Mouse (Mus musculus): ENCODE measurements around the gene Kifc1. TPM values are rescaled to one million over a fixed set of nuclear protein-coding genes. Genes with fewer than 3 reads are reported as not detected.

Kifc1 gene
- total RNA-seq, 2 experiments from 2014 or later, result 0.23 to 0.33 TPM

- DNase-seq, result peak; percentile 24
- H3K4me3 ChIP-seq, result no peak overlapping the region
- peak; percentile 37 for TF ChIP-seq CTCF (IDR thresholded peaks at IDR 0.05)
- intact Hi-C loops (cut with DNase I), result no loop called here
- H3K27ac ChIP-seq, result no peak overlapping the region
Observed at GRCm38 (mm10) chr17:33926207-33926932, 35.9 kb upstream of the Kifc1 start.

GRCm38 (mm10) chr17:33925406-33926116, 35.1 kb upstream of the Kifc1 start:
- Histone ChIP-seq H3K4me3 (no peak overlapping the region), H3K27ac (no peak overlapping the region)
- TF ChIP-seq CTCF (IDR thresholded peaks at IDR 0.05), result no peak
- intact Hi-C loops (cut with DNase I), result no loop called here
- DNase-seq, result peak; percentile 19

- no peak for DNase-seq
- Histone ChIP-seq H3K4me3 (no peak overlapping the region), H3K27ac (no peak overlapping the region)
- intact Hi-C loops (cut with DNase I), result no loop called here
- peak; percentile 43 for TF ChIP-seq CTCF (IDR thresholded peaks at IDR 0.05)
Observed at GRCm38 (mm10) chr17:33924577-33925283, 34.3 kb upstream of the Kifc1 start.

GRCm38 (mm10) chr17:33921361-33921760, 30.9 kb upstream of the Kifc1 start:
- no peak overlapping the region for H3K27ac ChIP-seq
- no peak overlapping the region; the same call in none of the 2 replicates for H3K4me3 ChIP-seq
- intact Hi-C loops (cut with DNase I), result no loop called here
- no peak for TF ChIP-seq CTCF (IDR thresholded peaks at IDR 0.05)
- DNase-seq, result no peak

- Histone ChIP-seq H3K27ac (peak overlapping the region; percentile 89), H3K4me3 (peak overlapping the region; percentile 94)
- peak; percentile 87 for DNase-seq
- intact Hi-C loops (cut with DNase I), result no loop called here
- peak; percentile 88 for TF ChIP-seq CTCF (IDR thresholded peaks at IDR 0.05)
Observed at GRCm38 (mm10) chr17:33920282-33921097, 30.0 kb upstream of the Kifc1 start.

GRCm38 (mm10) chr17:33919351-33920281, 29.2 kb upstream of the Kifc1 start:
- DNase-seq, result peak; percentile 89
- H3K4me3 ChIP-seq, result peak overlapping the region; percentile 94
- peak overlapping the region; percentile 89 for H3K27ac ChIP-seq
- intact Hi-C loops (cut with DNase I), result no loop called here
- TF ChIP-seq CTCF (IDR thresholded peaks at IDR 0.05), result peak; percentile 46

- DNase-seq, result peak; percentile 78
- no peak for TF ChIP-seq CTCF (IDR thresholded peaks at IDR 0.05)
- intact Hi-C loops (cut with DNase I), result no loop called here
- H3K4me3 ChIP-seq, result peak overlapping the region; percentile 94
- H3K27ac ChIP-seq, result peak overlapping the region; percentile 89
Observed at GRCm38 (mm10) chr17:33918293-33919203, 28.1 kb upstream of the Kifc1 start.

GRCm38 (mm10) chr17:33917656-33918292, 27.3 kb upstream of the Kifc1 start:
- DNase-seq, result no peak
- TF ChIP-seq CTCF (IDR thresholded peaks at IDR 0.05), result no peak
- intact Hi-C loops (cut with DNase I), result no loop called here
- peak overlapping the region; percentile 89 for H3K27ac ChIP-seq
- H3K4me3 ChIP-seq, result no peak overlapping the region

GRCm38 (mm10) chr17:33916847-33917655, 26.6 kb upstream of the Kifc1 start:
- Histone ChIP-seq H3K27ac (peak overlapping the region; percentile 87), H3K4me3 (peak overlapping the region; percentile 82)
- TF ChIP-seq CTCF (IDR thresholded peaks at IDR 0.05), result no peak
- DNase-seq, result no peak
- intact Hi-C loops (cut with DNase I), result no loop called here
